Mouse (Mus musculus) small intestine, adult 2 months (tissue): ENCODE results near the gene Aldh3a2.

Experiments
- CTCF ChIP-seq: fragments of 200-500 bp; IDR thresholded peaks from 2 replicates; pipeline ENCODE4 v1.5.1; 2012; ENCODE audit warnings: low read depth, mild to moderate bottlenecking, control low read depth, inconsistent platforms, low read length, moderate library complexity, mixed read lengths; ENCODE audit not compliant: insufficient replicate concordance, insufficient read length; ENCODE audit errors: extremely low read depth
- POLR2A ChIP-seq: fragments of 200-500 bp; IDR thresholded peaks from 2 replicates; pipeline ENCODE4 v1.6.1; 2012; ENCODE audit warnings: low read depth, mild to moderate bottlenecking, control low read depth, inconsistent platforms, low read length, moderate library complexity

DNA sequence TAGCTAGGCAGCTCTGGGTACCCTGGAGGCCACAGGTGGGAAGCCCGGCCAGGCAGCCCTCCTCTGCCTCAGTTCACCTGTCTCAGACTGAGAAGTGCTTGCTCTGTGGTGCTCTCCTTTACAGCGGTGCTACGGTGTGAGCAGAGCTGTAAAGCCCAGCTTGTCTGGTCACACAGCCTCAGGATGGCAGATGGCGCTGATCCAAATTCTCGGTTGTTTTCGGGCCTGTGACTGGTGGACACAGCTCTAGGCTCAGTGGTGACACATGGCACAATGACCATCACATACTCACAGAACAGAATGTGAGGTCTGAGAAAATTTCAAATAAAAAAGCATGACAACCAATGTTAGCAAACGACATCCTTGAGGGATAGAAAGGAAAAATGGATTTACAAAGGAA lies 22.9 kb downstream of the Aldh3a2 start:
- TF ChIP-seq CTCF (no peak), POLR2A (no peak)
